Mouse (Mus musculus) cerebellum, postnatal 25 days (tissue): ENCODE results near the gene Zfp758.
"Not testable (repeated sequence)": the region's sequence is repeated elsewhere in the genome, so short reads cannot be mapped to it uniquely, and the experiment has no call there.

Source experiments
- DNase-seq, 2 experiments: peaks; one replicate each; pipeline ENCODE4 v3.0.0; 2021; ENCODE audit warnings: mixed read lengths in 2 of 2

Zfp758 gene

DNA sequence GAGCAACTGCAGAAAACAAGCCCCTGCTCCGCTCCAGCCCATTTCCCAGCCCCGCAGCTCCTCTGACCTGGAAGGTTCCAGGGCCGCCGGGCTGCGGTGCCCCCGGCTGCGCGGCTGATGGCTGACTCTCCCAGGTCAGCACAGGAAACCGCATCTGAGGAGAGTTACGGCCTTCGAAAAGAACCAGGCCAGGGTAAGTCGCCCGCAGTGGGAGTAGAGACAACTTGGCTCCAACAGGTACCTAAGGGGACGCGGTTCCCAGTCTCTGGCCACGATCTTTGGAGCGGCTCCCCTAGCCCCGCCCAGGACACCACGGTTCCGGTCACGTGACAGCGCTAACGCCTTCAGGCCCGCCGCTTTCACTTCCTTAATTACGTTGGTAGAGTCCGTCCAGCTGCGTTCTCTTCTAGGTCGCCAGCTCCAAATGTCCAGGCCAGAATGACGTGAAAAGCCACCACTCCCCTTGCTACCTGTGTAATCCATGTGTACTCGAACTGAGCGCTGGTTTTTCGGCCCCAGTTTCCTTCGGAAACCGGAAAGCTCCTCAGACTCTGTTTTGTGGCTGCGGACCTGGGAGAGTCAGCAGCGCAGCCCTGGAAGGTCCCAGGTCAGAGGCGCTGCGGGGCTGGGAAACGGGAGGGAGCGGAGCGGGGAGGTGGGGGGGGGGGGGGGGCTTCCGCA is at the start of gene Zfp758, which contains the start of gene Zfp944:
Zfp758 (plus strand) TSS at position 353 of the 681 bp plus-strand sequence.
Zfp944 (minus strand) TSS at position 300 of the 681 bp plus-strand sequence.
- peak; percentile 57 to 70 for DNase-seq

DNA sequence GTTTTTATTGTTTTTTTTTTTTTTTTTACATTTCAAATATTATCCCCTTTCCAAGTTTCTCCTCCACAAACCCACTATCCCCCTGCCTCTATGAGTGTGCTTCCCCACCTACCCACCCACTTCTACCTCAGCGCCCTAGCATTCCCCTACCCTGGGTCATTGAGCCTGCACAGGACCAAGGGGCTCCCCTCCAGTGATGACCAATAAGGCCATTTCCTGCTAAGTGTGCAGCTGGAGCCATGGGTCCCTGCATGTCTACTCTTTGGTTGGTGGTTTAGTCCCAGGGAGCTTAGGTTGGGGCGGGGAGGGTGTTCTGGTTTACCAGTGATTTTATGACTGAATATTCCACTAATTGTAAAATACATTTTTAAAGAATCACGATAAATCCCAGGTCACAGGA is 47.0 kb upstream of the Zfp758 start:
- peak in 1 of 2 experiments; percentile 2 for DNase-seq

DNA sequence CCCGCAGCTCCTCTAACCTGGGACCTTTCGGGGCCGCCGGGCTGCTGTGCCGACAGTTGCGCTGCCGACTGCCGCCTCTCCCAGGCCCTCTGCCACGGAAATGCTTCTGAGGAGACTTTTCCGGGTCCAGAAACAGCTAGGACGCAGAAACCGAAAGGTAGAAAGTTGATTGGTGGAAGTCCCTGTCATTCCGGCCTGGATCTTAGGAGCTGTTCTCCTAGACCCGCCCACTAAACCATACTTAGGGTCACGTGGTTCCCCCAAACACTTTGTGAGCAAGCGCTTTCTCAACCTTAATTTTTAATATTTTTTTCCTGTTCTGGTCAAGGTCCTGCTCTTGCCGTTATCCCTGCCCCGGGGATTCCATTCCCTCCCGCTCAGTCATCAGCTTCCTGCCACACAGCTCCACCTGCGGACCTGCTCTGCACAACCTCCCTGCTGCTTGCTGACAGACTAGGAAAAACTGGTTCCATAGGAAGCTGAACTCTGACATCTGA is 46.5 kb upstream of the Zfp758 start, which contains the start of gene CT030661.1:
CT030661.1 (minus strand) TSS at position 108 of the 497 bp plus-strand sequence.
- DNase-seq, result peak; percentile 84 to 92

DNA sequence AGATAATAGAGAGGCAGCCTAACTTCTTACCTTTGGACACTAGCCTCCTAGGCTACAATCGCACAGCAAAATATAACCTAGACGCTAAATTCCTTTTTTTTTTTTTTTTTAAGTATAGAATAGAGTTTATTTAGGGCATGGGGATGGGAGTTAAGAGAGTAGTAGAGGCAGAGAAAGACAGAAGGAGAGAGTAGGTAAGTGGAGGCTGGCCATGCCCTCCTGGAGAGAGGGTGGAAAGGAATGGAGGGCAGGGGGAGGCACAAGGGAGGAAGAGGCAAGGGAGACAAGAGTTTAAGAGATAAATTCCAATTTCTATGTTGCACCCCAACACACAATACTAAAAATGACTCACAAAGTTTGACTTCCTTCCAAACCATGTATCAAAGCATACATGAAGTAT is 46.0 kb upstream of the Zfp758 start:
- not testable (repeated sequence) for DNase-seq

DNA sequence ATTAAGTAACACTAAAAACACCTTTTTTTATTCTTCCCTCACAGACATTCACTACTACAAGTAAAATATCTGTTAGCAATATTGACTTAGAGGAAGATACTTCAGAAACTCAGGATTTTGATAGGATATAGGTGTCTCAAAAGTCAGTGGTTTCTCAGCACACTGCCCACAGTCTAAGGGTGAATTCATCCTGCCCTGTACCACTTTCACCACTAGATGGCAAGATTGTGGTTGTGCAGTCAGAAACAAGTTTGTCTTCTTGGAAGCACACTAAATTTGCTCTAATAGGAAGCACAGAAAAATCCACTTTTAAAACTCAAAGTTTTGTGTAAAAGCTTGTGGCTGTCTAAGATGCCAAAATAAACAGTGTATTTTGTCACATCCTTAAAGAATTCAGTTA is 8.5 kb upstream of the Zfp758 start:
- DNase-seq, result peak in 1 of 2 experiments; percentile 46

DNA sequence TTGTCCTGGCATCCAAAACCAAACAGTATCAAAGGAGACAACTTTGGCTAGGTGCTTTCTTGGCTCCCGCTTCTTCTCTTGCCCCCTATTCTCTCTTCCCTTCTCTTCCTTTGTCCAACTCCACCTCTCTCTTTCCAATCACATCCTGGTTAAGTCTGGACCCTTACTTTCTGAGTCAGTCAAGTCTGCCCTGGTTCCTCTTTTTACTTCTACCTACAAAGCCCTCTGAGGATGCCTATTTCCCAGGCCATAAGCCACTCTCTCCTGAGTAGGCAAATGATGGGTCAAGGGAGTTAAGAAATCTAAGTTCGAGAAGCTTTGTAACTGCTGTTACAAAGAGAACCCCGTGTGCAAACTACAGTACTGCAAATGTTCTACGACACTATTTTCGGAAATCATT is 681 bp upstream of the Zfp758 start:
- no peak for DNase-seq

DNA sequence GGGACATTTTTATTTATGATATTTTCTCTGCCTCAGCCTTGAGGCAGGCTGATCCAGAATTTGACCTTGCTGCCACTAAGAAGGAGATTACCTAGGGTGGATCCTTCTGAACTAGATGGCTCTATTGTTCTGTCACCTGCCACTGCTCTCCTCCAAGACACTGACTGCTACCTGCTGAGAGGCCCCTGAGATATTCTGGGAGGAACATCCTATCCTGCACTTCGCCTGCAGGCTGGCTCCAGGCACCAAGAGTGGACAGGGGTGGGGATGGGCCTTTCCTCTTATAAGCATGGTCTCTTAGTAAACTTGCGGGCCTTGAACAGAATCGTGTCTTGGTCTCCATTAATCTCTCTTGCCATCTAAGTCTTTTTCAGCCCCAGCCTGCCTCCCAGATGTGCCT is 2.6 kb downstream of the Zfp758 start:
- no peak for DNase-seq

DNA sequence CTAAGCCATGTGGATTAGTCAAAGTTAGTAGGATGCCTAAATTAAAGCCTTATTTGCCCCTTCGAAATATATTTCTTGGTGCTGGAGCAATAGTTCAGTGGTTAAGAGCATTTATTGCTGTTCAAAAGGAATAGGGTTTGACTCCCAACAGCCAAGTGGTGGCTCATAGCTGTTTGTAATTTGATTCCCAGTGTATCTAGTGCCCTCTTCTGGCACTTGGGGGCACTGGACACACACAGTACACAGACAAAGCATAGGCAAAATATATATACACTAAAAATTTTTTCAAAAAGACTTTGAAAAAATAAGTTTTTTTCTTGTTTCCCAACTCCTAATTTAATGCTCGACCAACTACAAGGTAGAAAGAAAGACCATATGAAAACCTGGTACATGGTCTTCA is 49.5 kb downstream of the Zfp758 start:
- DNase-seq, result peak in 1 of 2 experiments; percentile 45

DNA sequence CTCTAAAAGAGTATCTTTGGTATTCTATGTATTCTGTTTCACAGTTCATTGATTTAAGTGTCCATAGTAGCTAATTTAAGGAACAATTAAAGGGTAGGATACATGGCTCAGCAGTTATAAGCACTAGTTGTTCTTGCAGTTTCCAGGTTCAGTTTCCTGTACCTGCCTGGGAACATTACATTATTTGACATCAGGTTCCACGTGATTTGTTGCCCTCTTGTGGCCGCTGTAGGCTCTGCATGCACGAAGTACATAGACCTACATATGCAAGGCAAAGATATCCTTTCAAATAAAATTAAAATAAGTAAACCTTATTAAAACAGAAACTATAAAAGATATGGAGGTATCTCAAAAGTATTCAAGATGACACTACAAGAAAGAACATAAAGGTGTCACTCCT is 56.3 kb downstream of the Zfp758 start:
- DNase-seq, result peak; percentile 76 to 84

DNA sequence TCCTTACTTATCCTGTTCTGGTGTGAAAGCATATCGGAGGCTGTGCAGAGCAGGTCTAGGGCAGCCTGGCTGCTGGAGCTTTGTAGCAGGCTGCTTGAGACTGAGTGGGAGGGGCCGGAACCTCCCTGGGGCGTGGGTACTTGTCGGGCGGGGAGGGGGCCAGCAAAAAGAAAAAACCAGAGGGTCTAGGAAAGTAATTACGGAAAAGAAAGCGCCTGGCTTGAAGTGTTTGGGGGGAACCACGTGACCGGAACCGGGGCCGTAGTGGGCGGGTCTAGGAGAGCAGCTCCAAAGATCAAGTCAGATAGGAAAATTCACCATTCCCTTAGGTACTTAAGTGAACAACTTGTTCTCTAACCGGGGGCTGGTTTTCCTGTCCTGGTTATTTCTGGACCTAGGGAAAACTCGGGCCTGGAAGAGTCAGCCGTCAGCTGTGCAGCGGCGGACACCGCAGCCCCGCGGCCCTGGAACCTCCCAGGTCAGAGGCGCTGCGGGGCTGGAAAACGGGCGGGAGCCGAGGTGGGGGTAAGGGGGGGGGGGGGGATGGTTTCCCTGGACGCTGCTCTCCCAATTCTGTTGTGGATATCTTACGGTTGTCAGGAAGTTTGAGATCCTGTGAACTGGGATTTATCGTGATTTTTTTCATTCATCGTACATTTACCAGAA is 62.8 kb downstream of the Zfp758 start, which contains the start of gene Zfp946:
Zfp946 (plus strand) TSS at position 271 of the 666 bp plus-strand sequence.
- peak; percentile 80 to 84 for DNase-seq

DNA sequence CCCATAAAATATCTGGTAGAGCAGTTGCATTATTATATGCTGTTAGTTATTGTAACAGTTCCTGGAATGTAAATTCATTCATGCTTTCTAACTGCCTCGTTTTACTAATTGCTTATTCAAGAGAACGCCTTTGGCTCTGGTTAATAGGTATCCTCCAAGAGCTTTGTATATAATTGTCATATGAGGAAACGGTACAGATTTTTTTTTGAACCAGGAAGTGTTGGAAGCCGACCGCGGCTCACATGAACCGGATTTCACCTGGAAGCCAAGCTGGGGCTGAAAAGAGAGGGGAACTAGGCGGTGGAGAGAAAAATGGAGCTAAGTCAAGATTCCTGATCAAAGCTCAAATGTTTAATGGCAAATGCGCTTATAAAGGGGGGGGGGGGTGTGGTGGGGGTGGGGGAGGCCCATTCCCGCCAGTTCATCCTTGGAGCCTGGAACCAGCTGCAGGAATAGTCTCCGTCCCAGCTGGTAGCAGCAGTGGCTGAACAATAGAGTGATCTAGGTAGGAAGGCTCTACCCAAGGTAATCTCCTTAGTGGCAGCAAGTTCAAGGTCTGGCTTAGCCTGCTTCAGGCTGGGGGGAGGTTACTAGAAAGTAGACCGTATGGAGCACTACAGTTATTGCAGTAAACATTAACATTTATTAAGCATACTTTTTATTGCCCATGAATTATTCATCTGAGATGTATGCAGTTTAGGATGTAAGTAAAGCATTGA is 63.5 kb downstream of the Zfp758 start:
- peak; percentile 14 to 23 for DNase-seq
